Mouse (Mus musculus): ENCODE measurements around the gene Med27.

Gene Med27

GRCm38 (mm10) chr2:29400234-29400633, 53.6 kb downstream of the Med27 start:
- ATAC-seq (ENCODE audit: low TSS enrichment): peak; percentile 90

- 0 out of 2 replicates have a peak, but pooled peaks have one; percentile 31 for ATAC-seq (ENCODE audit: low TSS enrichment)
Measured at GRCm38 (mm10) chr2:29400812-29401211, 54.2 kb downstream of the Med27 start.

- ATAC-seq (ENCODE audit: low TSS enrichment): no peak
Measured at GRCm38 (mm10) chr2:29401868-29402267, 55.2 kb downstream of the Med27 start.

- no peak for ATAC-seq (ENCODE audit: low TSS enrichment)
Measured at GRCm38 (mm10) chr2:29402550-29403076, 56.0 kb downstream of the Med27 start.

- ATAC-seq (ENCODE audit: low TSS enrichment): 0 out of 2 replicates have a peak, but pooled peaks have one; percentile 15
Measured at GRCm38 (mm10) chr2:29403799-29404530, 57.3 kb downstream of the Med27 start.

GRCm38 (mm10) chr2:29404931-29405330, 58.3 kb downstream of the Med27 start:
- ATAC-seq (ENCODE audit: low TSS enrichment): no peak

GRCm38 (mm10) chr2:29405848-29406247, 59.2 kb downstream of the Med27 start:
- ATAC-seq (ENCODE audit: low TSS enrichment): no peak

- no peak for ATAC-seq (ENCODE audit: low TSS enrichment)
Measured at GRCm38 (mm10) chr2:29407350-29407749, 60.7 kb downstream of the Med27 start.

GRCm38 (mm10) chr2:29407764-29408163, 61.1 kb downstream of the Med27 start:
- ATAC-seq (ENCODE audit: low TSS enrichment): no peak

GRCm38 (mm10) chr2:29410884-29411283, 64.3 kb downstream of the Med27 start:
- ATAC-seq (ENCODE audit: low TSS enrichment): no peak

GRCm38 (mm10) chr2:29412458-29412857, 65.8 kb downstream of the Med27 start:
- no peak for ATAC-seq (ENCODE audit: low TSS enrichment)

GRCm38 (mm10) chr2:29413259-29413993, 66.8 kb downstream of the Med27 start:
- no peak for ATAC-seq (ENCODE audit: low TSS enrichment)

- ATAC-seq (ENCODE audit: low TSS enrichment): 0 out of 2 replicates have a peak, but pooled peaks have one; percentile 11
Measured at GRCm38 (mm10) chr2:29414852-29415473, 68.3 kb downstream of the Med27 start.

- ATAC-seq (ENCODE audit: low TSS enrichment): no peak
Measured at GRCm38 (mm10) chr2:29418498-29418897, 71.9 kb downstream of the Med27 start.

- ATAC-seq (ENCODE audit: low TSS enrichment): no peak
Measured at GRCm38 (mm10) chr2:29419434-29419833, 72.8 kb downstream of the Med27 start.

- no peak for ATAC-seq (ENCODE audit: low TSS enrichment)
Measured at GRCm38 (mm10) chr2:29419946-29420345, 73.3 kb downstream of the Med27 start.

- no peak for ATAC-seq (ENCODE audit: low TSS enrichment)
Measured at GRCm38 (mm10) chr2:29422126-29422840, 75.7 kb downstream of the Med27 start.

GRCm38 (mm10) chr2:29423059-29423458, 76.4 kb downstream of the Med27 start:
- no peak for ATAC-seq (ENCODE audit: low TSS enrichment)

GRCm38 (mm10) chr2:29425386-29425785, 78.8 kb downstream of the Med27 start:
- ATAC-seq (ENCODE audit: low TSS enrichment): no peak

GRCm38 (mm10) chr2:29426684-29427083, 80.1 kb downstream of the Med27 start:
- ATAC-seq (ENCODE audit: low TSS enrichment): no peak

- no peak for ATAC-seq (ENCODE audit: low TSS enrichment)
Measured at GRCm38 (mm10) chr2:29432565-29432964, 85.9 kb downstream of the Med27 start.

GRCm38 (mm10) chr2:29436376-29436775, 89.8 kb downstream of the Med27 start:
- no peak for ATAC-seq (ENCODE audit: low TSS enrichment)
